Mouse (Mus musculus) spleen, adult 2 months (tissue): ENCODE measurements around the gene Cope. TPM values are rescaled to one million over a fixed set of nuclear protein-coding genes. Genes with fewer than 3 reads are reported as not detected.

Experiments used
- DNase-seq, 2 experiments: peaks; one replicate each; pipeline versions ENCODE4 v3.0.0 to v3.0.0-alpha.2; 2012 to 2021; ENCODE audit warnings: low spot score in 2 of 2, low read depth in 1 of 2
- H3K27ac ChIP-seq: fragments of 200-500 bp; 2 replicates; pipeline ENCODE4 v1.5.1; 2012; ENCODE audit warnings: low read length, inconsistent platforms; ENCODE audit not compliant: insufficient read depth
- H3K27me3 ChIP-seq: fragments of 200-500 bp; 2 replicates; pipeline ENCODE4 v1.6.1; 2012; ENCODE audit warnings: mild to moderate bottlenecking, moderate library complexity, low read length, inconsistent platforms; ENCODE audit not compliant: control insufficient read depth, insufficient read depth
- H3K36me3 ChIP-seq: fragments of 200-500 bp; 2 replicates; pipeline ENCODE4 v1.6.1; 2012; ENCODE audit warnings: mild to moderate bottlenecking, low read length, inconsistent platforms; ENCODE audit not compliant: control insufficient read depth, insufficient read depth
- H3K4me1 ChIP-seq: fragments of 200-500 bp; 2 replicates; pipeline ENCODE4 v1.6.1; 2011; ENCODE audit warnings: inconsistent platforms; ENCODE audit not compliant: control insufficient read depth, insufficient read depth, insufficient read length
- H3K4me3 ChIP-seq: fragments of 200-500 bp; 2 replicates; pipeline ENCODE4 v1.5.1; 2011; ENCODE audit warnings: mild to moderate bottlenecking, inconsistent platforms; ENCODE audit not compliant: insufficient read depth, insufficient read length; ENCODE audit errors: extremely low read depth
- CTCF ChIP-seq: fragments of 200-500 bp; IDR thresholded peaks from 2 replicates; pipeline ENCODE4 v1.5.1; 2011; ENCODE audit warnings: mild to moderate bottlenecking, inconsistent platforms; ENCODE audit not compliant: insufficient read depth, insufficient read length, insufficient replicate concordance; ENCODE audit errors: extremely low read depth
- POLR2A ChIP-seq: fragments of 200-500 bp; IDR thresholded peaks from 2 replicates; pipeline ENCODE4 v1.6.1; 2011; ENCODE audit warnings: low read depth, low read length, inconsistent platforms
- WGBS: fragments of 180-500 bp; shearing (Covaris S2); methylation state at CpG from one replicate; pipeline ENCODE4 v1.1.7; 2018; 5-methylcytosine and 5-hydroxymethylcytosine counted together
- polyA plus RNA-seq: library from polyadenylated mRNA; depleted of rRNA; stranded (reverse); fragments of >200 nt; gene quantifications from 2 replicates; pipeline ENCODE4 v1.2.3, GENCODE M21; 2012; rRNA removed

The Cope gene
- polyA plus RNA-seq, 1 experiment, result 200 TPM

DNA sequence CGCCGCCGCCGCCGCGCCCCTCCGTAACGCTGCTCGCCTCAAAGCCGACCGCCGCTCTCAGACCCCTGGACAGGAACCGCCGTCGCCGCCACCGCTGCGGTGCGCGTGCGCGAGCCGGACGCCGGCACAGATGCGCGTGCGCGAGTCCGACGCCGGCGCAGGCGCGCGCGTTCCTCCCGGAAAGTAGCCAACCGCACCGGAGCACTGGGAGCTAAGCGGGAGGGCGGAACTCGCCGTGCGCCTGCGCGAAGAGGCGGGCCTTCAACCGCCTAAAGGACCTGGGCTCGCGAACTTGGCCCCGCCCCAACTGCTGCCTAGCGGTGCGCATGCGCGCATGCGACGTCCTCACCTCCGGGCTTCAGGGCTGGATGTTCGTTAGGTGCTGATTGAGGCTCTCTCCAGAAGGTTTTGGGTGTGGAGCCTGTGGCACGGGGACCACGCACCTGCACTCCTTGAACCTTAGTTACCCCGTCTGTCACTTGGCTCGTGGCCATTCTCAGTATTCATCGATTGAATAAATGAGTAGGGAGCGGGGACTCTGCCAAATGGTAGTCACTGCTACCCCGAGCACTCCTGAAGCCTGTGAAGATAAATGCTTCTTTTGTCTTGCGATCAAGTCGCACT, 51.0 kb downstream of the Cope start, which contains the start of gene Upf1:
TSS of gene Upf1 (minus strand) at position 85 of the 624 bp plus-strand sequence.
- no peaks in the 10 kb centered on the region for H3K36me3 ChIP-seq
- H3K4me3 ChIP-seq, result peak within 1 kb of the TSS; percentile 90
- WGBS, result under 1% methylated on average over 57 of the region's 69 CpGs
- peaks cover 30% of the 10 kb centered on the region; the same call in 1 of the 2 replicates for H3K4me1 ChIP-seq
- no peaks in the 10 kb centered on the region for H3K27me3 ChIP-seq
- DNase-seq, result peak; percentile 96 to 99
- TF ChIP-seq POLR2A (peak; percentile 25), CTCF (no peak)
- peak within 1 kb of the TSS; percentile 78 for H3K27ac ChIP-seq

DNA sequence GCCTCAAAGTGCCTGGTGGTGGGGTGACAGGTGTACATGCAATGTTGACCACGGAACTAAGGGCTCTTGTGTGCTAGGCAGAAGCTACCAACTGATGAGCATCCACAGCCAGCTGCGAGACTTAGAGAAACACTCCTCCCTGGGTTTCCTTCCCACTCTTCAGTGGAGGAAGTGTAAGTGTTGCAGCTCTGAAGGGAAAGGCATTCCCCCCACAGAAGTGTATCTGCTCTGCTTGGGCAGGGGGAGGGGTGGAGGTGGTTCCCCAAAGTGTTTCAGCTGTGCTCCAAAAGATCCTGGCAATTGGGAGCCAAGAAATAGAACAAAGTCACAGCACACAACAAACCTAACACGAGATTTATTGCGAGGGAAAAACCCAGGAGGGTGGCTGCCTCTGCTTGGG, 51.7 kb downstream of the Cope start:
- no peak overlapping the region; the same call in 1 of the 2 replicates for H3K27ac ChIP-seq
- H3K4me3 ChIP-seq, result peak overlapping the region; percentile 54; the same call in 1 of the 2 replicates
- no peak for DNase-seq
- no peaks in the 10 kb centered on the region for H3K27me3 ChIP-seq
- peaks cover 26% of the 10 kb centered on the region; the same call in 1 of the 2 replicates for H3K4me1 ChIP-seq
- TF ChIP-seq CTCF, result no peak
- no peak for TF ChIP-seq POLR2A
- 18% methylated on average over 4 of the region's 4 CpGs for WGBS
- no peaks in the 10 kb centered on the region for H3K36me3 ChIP-seq

GRCm38 (mm10) chr8:70356111-70356510, 53.8 kb downstream of the Cope start:
- TF ChIP-seq POLR2A (no peak), CTCF (no peak)
- H3K4me1 ChIP-seq, result peaks cover 18% of the 10 kb centered on the region; the same call in 1 of the 2 replicates
- H3K27me3 ChIP-seq, result no peaks in the 10 kb centered on the region
- H3K4me3 ChIP-seq, result no peak overlapping the region
- H3K36me3 ChIP-seq, result no peaks in the 10 kb centered on the region
- no peak for DNase-seq
- H3K27ac ChIP-seq, result no peak overlapping the region
- 79% methylated on average over 1 of the region's 1 CpGs for WGBS

GRCm38 (mm10) chr8:70359411-70359810, 57.1 kb downstream of the Cope start:
- H3K27ac ChIP-seq, result no peak overlapping the region
- H3K4me3 ChIP-seq, result no peak overlapping the region
- no peaks in the 10 kb centered on the region for H3K27me3 ChIP-seq
- H3K36me3 ChIP-seq, result no peaks in the 10 kb centered on the region
- TF ChIP-seq POLR2A (no peak), CTCF (no peak)
- 81% methylated on average over 3 of the region's 3 CpGs for WGBS
- H3K4me1 ChIP-seq, result no peaks in the 10 kb centered on the region
- no peak for DNase-seq

DNA sequence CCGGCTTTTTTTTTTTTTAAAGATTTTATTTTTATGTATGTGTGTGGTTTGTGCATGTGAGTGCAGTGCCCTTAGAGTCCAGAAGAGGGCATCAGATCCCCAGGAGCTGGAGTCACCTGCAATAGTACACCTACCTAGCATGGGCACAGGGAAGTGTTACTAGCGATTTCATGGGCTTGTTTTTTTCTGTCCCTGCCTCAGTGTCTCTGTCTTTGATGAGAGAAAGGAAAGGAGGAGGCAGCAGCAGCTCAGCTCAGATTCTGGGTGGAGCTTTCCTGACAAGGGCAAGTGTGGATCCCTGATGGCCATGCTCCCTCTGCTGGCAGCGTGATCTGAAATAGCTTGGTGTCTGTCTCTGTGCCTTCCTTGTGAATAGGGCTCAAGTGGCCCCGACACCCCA, 58.5 kb downstream of the Cope start:
- Histone ChIP-seq H3K4me1 (no peaks in the 10 kb centered on the region), H3K27me3 (no peaks in the 10 kb centered on the region), H3K36me3 (no peaks in the 10 kb centered on the region), H3K4me3 (no peak overlapping the region), H3K27ac (no peak overlapping the region)
- WGBS, result 60% methylated on average over 4 of the region's 4 CpGs
- no peak for DNase-seq
- TF ChIP-seq POLR2A (no peak), CTCF (no peak)

DNA sequence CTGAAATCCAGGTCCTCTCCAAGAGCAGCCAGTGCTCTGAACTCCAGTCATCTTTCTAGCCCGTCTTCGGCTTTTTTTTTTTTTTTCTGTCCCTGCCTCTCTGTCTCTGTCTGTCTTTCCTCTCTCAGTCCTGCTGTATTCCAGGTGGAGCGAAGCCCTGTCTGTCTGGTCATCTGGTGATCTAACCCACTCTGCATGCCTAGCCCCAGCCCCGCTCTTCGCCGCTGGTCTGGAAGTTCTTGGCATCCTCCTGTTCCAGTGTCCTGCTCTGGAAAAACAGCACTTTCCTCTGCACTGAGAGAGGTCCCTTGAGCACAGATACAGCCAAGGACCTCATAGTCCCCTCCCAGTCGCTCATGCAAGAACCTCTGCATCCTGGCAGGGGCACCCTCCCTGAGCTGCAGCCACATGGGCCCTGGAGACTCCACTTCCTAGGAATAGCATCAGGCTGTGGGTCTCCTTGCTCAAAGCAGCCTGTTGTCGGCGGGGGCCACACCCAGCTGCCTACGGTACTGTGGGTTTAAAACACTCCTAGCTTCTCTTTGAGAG, 59.2 kb downstream of the Cope start:
- DNase-seq, result no peak
- 85% methylated on average over 10 of the region's 10 CpGs for WGBS
- H3K27ac ChIP-seq, result no peak overlapping the region
- H3K4me1 ChIP-seq, result no peaks in the 10 kb centered on the region
- H3K4me3 ChIP-seq, result no peak overlapping the region
- H3K36me3 ChIP-seq, result no peaks in the 10 kb centered on the region
- no peak for TF ChIP-seq CTCF
- TF ChIP-seq POLR2A, result no peak
- H3K27me3 ChIP-seq, result no peaks in the 10 kb centered on the region

Other genes with a start within 250 kb of the Cope start
- 2.0 and 2.3 TPM in 2 replicates for gene Tm6sf2, start 229.6 kb upstream of the Cope start, polyA plus RNA-seq
- gene Hapln4, start 219.1 kb upstream of the Cope start, polyA plus RNA-seq, result 0.28 and 0.36 TPM in 2 replicates
- 0.04 and 0.09 TPM in 2 replicates for gene Ncan, start 181.6 kb upstream of the Cope start, polyA plus RNA-seq
- 14.0 and 16.4 TPM in 2 replicates for gene Nr2c2ap, start 171.2 kb upstream of the Cope start, polyA plus RNA-seq
- gene Rfxank, start 163.4 kb upstream of the Cope start, polyA plus RNA-seq, result 22.5 and 24.6 TPM in 2 replicates
- 55.8 and 73.6 TPM in 2 replicates for gene Borcs8, start 163.0 kb upstream of the Cope start, polyA plus RNA-seq
- gene Mef2b, start 162.8 kb upstream of the Cope start, polyA plus RNA-seq, result 2.3 and 4.3 TPM in 2 replicates
- gene Tmem161a, start 130.2 kb upstream of the Cope start, polyA plus RNA-seq, result 59.9 and 76.8 TPM in 2 replicates
- gene Slc25a42, start 90.2 kb upstream of the Cope start, polyA plus RNA-seq, result 16.4 and 18.6 TPM in 2 replicates
- gene Sugp2, start 68.3 kb upstream of the Cope start, polyA plus RNA-seq, result 38.3 and 40.0 TPM in 2 replicates
- gene Armc6, start 68.1 kb upstream of the Cope start, polyA plus RNA-seq, result 11.5 and 14.1 TPM in 2 replicates
- gene Homer3, start 19.7 kb upstream of the Cope start, polyA plus RNA-seq, result 28.1 and 34.7 TPM in 2 replicates
- gene Ddx49, start within 50 bp of the Cope start, polyA plus RNA-seq, result 37.4 and 44.5 TPM in 2 replicates
- gene Cers1, start 13.3 kb downstream of the Cope start, polyA plus RNA-seq, result 0.52 and 0.61 TPM in 2 replicates
- 0.33 and 0.40 TPM in 2 replicates for gene Gdf1, start 27.3 kb downstream of the Cope start, polyA plus RNA-seq
- 38.9 and 43.2 TPM in 2 replicates for gene Upf1, start 50.8 kb downstream of the Cope start, polyA plus RNA-seq
- 0.46 and 0.56 TPM in 2 replicates for gene Comp, start 71.0 kb downstream of the Cope start, polyA plus RNA-seq
- 18.9 and 22.1 TPM in 2 replicates for gene Crtc1, start 137.1 kb downstream of the Cope start, polyA plus RNA-seq
- 21.8 and 30.9 TPM in 2 replicates for gene Klhl26, start 174.4 kb downstream of the Cope start, polyA plus RNA-seq
- 0.14 TPM in 1 of 2 replicates, not detected in the other for gene Tmem59l, start 184.8 kb downstream of the Cope start, polyA plus RNA-seq
- gene Crlf1, start 190.6 kb downstream of the Cope start, polyA plus RNA-seq, result 3.4 and 5.4 TPM in 2 replicates
- 86.2 and 132 TPM in 2 replicates for gene Rex1bd, start 204.2 kb downstream of the Cope start, polyA plus RNA-seq
- 611 and 613 TPM in 2 replicates for gene Uba52, start 208.3 kb downstream of the Cope start, polyA plus RNA-seq
- 305 and 370 TPM in 2 replicates for gene Fkbp8, start 225.2 kb downstream of the Cope start, polyA plus RNA-seq
- gene Kxd1, start 225.4 kb downstream of the Cope start, polyA plus RNA-seq, result 50.2 and 52.0 TPM in 2 replicates
- 21.3 and 27.9 TPM in 2 replicates for gene Ell, start 236.9 kb downstream of the Cope start, polyA plus RNA-seq